Mouse (Mus musculus) limb, embryonic 11.5 days (tissue): ENCODE results near the gene Ppp4r3a. TPM values are rescaled to one million over a fixed set of nuclear protein-coding genes. Genes with fewer than 3 reads are reported as not detected.

Experiments
- ATAC-seq: fragments of 200-750 bp; cut with Nextera tagmentation; 2 replicates; pipeline ENCODE4 v1.8.0; 2017; ENCODE audit warnings: low read depth; ENCODE audit not compliant: insufficient number of reproducible peaks, low FRiP score, low TSS enrichment
- DNase-seq: peaks from one replicate; pipeline ENCODE4 v3.0.0-alpha.2; 2015; ENCODE audit warnings: low spot score
- H3K27ac ChIP-seq: fragments of 300-500 bp; sonication (generic); replicated peaks from 2 replicates; pipeline ENCODE4 v1.5.1; 2014; ENCODE audit warnings: low read depth, mild to moderate bottlenecking, low read length
- H3K27me3 ChIP-seq: fragments of 300-500 bp; sonication (generic); 2 replicates; pipeline ENCODE4 v1.6.1; 2014; ENCODE audit warnings: mild to moderate bottlenecking, low read length, mixed read lengths; ENCODE audit not compliant: control insufficient read depth, insufficient read depth
- H3K36me3 ChIP-seq: fragments of 300-500 bp; sonication (generic); 2 replicates; pipeline ENCODE4 v1.6.1; 2014; ENCODE audit warnings: mild to moderate bottlenecking, low read length, moderate library complexity, mixed read lengths; ENCODE audit not compliant: control insufficient read depth, insufficient read depth
- H3K4me1 ChIP-seq: fragments of 300-500 bp; sonication (generic); 2 replicates; pipeline ENCODE4 v1.6.1; 2014; ENCODE audit warnings: low read length, mixed read lengths; ENCODE audit not compliant: control insufficient read depth, insufficient read depth
- H3K4me2 ChIP-seq: fragments of 300-500 bp; sonication (generic); 2 replicates; pipeline ENCODE4 v1.6.1; 2014; ENCODE audit warnings: low read depth, mild to moderate bottlenecking, moderate library complexity; ENCODE audit not compliant: severe bottlenecking
- H3K4me3 ChIP-seq: fragments of 300-500 bp; sonication (generic); 2 replicates; pipeline ENCODE4 v1.5.1; 2014; ENCODE audit warnings: low read depth, low read length
- H3K9ac ChIP-seq: fragments of 300-500 bp; sonication (generic); 2 replicates; pipeline ENCODE4 v1.6.1; 2014; ENCODE audit warnings: mild to moderate bottlenecking, low read length
- H3K9me3 ChIP-seq: fragments of 300-500 bp; sonication (generic); 2 replicates; pipeline ENCODE4 v1.6.1; 2016; ENCODE audit warnings: low read length; ENCODE audit not compliant: control insufficient read depth
- WGBS: fragments of 180-500 bp; shearing (Covaris S2); extraction: QIAGEN DNeasy Blood & Tissue Kit; methylation state at CpG from one replicate; pipeline ENCODE4 v1.1.7; 2014; 5-methylcytosine and 5-hydroxymethylcytosine counted together
- polyA plus RNA-seq: library from polyadenylated mRNA; unstranded; fragments of >200 nt; fragmentation: Nextera tagmentation; extraction: Ambion mirVana; gene quantifications from 2 replicates; pipeline ENCODE4 v1.2.1, GENCODE M21; 2014

Ppp4r3a gene
- polyA plus RNA-seq, 1 experiment from 2014 or later, result 60.9 TPM

DNA sequence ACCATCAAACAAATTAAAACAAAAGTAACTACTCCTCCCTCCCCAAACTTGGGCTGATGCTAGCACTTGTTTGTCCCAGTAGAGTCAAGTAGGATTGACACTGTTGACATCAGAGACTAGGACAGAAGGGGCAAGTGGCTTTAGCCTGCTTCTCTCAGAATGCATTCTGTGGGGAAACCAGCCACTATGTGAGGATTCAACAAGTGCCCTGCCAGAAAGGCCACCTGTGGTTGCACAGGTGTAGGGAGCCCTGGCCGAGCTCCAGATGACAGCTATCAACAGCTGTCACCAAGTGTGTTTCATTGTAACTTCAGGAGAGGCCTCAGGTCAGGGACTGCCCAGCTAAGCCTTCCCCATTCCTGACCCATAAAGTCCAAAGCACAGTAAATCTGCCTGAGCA, 6.5 kb upstream of the Ppp4r3a start:
- WGBS, result 81% methylated on average over 1 of the region's 1 CpGs
- Histone ChIP-seq H3K27me3 (no peaks in the 10 kb centered on the region), H3K36me3 (no peaks in the 10 kb centered on the region), H3K9me3 (no peaks in the 10 kb centered on the region), H3K27ac (no peak overlapping the region), H3K4me1 (no peaks in the 10 kb centered on the region), H3K9ac (no peak overlapping the region), H3K4me2 (no peak overlapping the region), H3K4me3 (no peak overlapping the region)
- DNase-seq (no peak), ATAC-seq (no peak)

DNA sequence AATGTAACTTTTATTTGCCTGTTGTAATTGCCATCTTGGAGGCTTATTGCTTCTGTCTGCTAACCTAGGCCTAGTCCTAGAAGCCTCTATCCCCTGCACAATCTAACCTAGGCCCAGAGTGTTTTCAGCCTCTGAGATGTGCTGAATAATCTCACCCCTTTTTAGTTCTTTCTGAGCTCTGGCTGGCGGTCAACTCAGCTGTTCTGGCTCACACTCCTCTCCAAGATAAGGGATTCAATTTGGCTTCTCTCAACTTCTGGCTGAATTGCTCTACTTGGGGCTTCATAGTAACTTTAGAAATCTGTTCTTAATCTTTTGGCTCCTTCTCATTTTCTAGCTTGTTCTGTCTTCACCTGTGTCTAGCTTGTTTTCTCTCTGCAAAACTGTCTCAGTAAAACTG, 3.9 kb upstream of the Ppp4r3a start:
- no peak for DNase-seq
- Histone ChIP-seq H3K27ac (no peak overlapping the region), H3K4me3 (no peak overlapping the region), H3K9me3 (no peaks in the 10 kb centered on the region), H3K27me3 (no peaks in the 10 kb centered on the region), H3K9ac (no peak overlapping the region), H3K36me3 (no peaks in the 10 kb centered on the region), H3K4me1 (no peaks in the 10 kb centered on the region; the same call in 1 of the 2 replicates), H3K4me2 (no peak overlapping the region)
- ATAC-seq, result no peak
- 77% methylated on average over 1 of the region's 1 CpGs for WGBS

DNA sequence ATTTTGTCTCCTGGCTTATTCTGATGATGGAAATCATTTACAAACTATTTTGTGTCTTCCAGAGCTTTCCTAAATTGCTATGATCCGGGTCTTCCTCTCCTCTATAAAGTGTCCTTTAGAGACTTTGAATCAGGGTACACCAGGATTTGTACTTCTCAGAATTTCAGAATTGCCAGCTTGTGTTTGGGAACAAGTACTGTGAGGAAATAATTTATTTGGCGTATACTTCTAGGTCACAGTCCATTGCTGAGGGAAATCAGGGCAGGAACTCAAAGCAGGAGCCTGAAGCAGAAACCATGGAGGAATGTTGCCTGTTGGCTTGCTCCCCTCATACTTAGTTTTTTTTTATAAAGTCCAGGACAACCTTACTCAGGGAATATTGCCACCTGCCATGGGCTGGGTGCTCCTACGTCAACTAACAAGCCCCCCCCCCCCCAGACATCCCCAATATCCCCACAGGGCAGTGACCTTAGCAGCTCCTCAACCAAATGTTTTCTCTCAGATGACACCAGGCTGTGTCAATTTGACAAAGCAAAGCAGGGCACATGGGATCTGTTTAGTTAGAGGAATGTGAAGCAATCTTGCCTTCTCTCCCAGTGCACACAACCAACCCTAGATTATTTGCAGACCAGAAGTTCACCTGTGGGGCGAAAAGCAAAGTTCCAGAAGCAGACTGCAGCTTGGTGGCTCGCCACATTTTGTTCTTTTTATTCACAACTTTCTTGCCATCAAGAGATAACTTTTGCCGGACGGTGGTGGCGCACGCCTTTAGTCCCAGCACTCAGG, 1.6 kb upstream of the Ppp4r3a start:
- no peak for DNase-seq
- Histone ChIP-seq H3K27me3 (no peaks in the 10 kb centered on the region), H3K9ac (no peak overlapping the region), H3K27ac (no peak overlapping the region), H3K9me3 (no peaks in the 10 kb centered on the region), H3K4me2 (no peak overlapping the region), H3K36me3 (no peaks in the 10 kb centered on the region), H3K4me3 (no peak overlapping the region), H3K4me1 (peaks cover 5% of the 10 kb centered on the region; the same call in 1 of the 2 replicates)
- no peak for ATAC-seq
- 90% methylated on average over 9 of the region's 9 CpGs for WGBS

DNA sequence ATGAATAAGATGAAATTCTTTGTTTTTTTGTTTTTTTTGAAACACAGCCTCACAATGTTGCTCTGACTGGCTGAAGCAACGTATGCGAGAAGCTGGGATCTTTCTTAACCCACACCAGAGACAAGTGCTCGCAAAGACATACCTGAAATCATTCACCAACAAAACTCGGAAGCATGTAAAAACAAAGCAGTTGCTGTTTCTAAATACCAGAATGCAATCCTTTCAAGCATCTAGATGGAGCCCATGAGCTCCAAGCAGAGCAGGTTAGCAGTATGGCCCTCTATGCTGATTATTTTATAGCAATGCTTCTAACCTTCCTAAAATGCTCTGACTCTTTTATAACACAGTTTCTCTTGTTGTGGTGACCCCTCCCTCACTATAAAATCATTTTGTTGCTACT, 735 bp upstream of the Ppp4r3a start:
- H3K9ac ChIP-seq, result peak overlapping the region; percentile 98
- 24% methylated on average over 4 of the region's 4 CpGs for WGBS
- peak overlapping the region; percentile 57 for H3K4me2 ChIP-seq
- H3K27ac ChIP-seq, result no peak overlapping the region
- no peaks in the 10 kb centered on the region for H3K9me3 ChIP-seq
- no peak for ATAC-seq
- H3K4me3 ChIP-seq, result peak overlapping the region; percentile 96
- H3K27me3 ChIP-seq, result no peaks in the 10 kb centered on the region
- H3K36me3 ChIP-seq, result no peaks in the 10 kb centered on the region
- DNase-seq, result no peak
- peaks cover 5% of the 10 kb centered on the region; the same call in 1 of the 2 replicates for H3K4me1 ChIP-seq

GRCm38 (mm10) chr12:101083839-101084195, 315 bp upstream of the Ppp4r3a start:
- H3K27ac ChIP-seq, result peak overlapping the region; percentile 99
- H3K27me3 ChIP-seq, result no peaks in the 10 kb centered on the region
- H3K36me3 ChIP-seq, result no peaks in the 10 kb centered on the region
- WGBS, result 0% methylated on average over 23 of the region's 23 CpGs
- peak overlapping the region; percentile 57 for H3K4me2 ChIP-seq
- DNase-seq (no peak), ATAC-seq (no peak; the same call in 1 of the 2 replicates)
- peak overlapping the region; percentile 98 for H3K9ac ChIP-seq
- H3K4me1 ChIP-seq, result peaks cover 5% of the 10 kb centered on the region; the same call in 1 of the 2 replicates
- H3K4me3 ChIP-seq, result peak overlapping the region; percentile 96
- no peaks in the 10 kb centered on the region for H3K9me3 ChIP-seq

GRCm38 (mm10) chr12:101082296-101083075, 1.0 kb downstream of the Ppp4r3a start:
- H3K9ac ChIP-seq, result peak overlapping the region; percentile 98
- peak; percentile 54 for DNase-seq
- peak overlapping the region; percentile 96 for H3K4me3 ChIP-seq
- peaks cover 5% of the 10 kb centered on the region; the same call in 1 of the 2 replicates for H3K4me1 ChIP-seq
- peak overlapping the region; percentile 82 for H3K4me2 ChIP-seq
- no peaks in the 10 kb centered on the region for H3K9me3 ChIP-seq
- peak overlapping the region; percentile 99 for H3K27ac ChIP-seq
- ATAC-seq, result peak; percentile 11; the same call in 1 of the 2 replicates
- H3K27me3 ChIP-seq, result no peaks in the 10 kb centered on the region
- H3K36me3 ChIP-seq, result peaks cover 2% of the 10 kb centered on the region; the same call in 1 of the 2 replicates
- WGBS, result under 1% methylated on average over 62 of the region's 69 CpGs

GRCm38 (mm10) chr12:101077955-101078354, 5.5 kb downstream of the Ppp4r3a start:
- no peak overlapping the region for H3K4me2 ChIP-seq
- ATAC-seq (no peak), DNase-seq (no peak)
- H3K27ac ChIP-seq, result no peak overlapping the region
- no peaks in the 10 kb centered on the region for H3K27me3 ChIP-seq
- peaks cover 2% of the 10 kb centered on the region; the same call in 1 of the 2 replicates for H3K36me3 ChIP-seq
- no peak overlapping the region for H3K4me3 ChIP-seq
- H3K4me1 ChIP-seq, result 0 out of 2 replicates have a peak, but pooled peaks cover 5% of the 10 kb centered on the region
- H3K9ac ChIP-seq, result no peak overlapping the region
- no peaks in the 10 kb centered on the region for H3K9me3 ChIP-seq

- 96% methylated on average over 3 of the region's 3 CpGs for WGBS
Observed at GRCm38 (mm10) chr12:101075433-101075832, 8.1 kb downstream of the Ppp4r3a start.

More at GRCm38 (mm10) chr12:101075433-101075832, 8.1 kb downstream of the Ppp4r3a start:
- Histone ChIP-seq H3K4me1 (no peaks in the 10 kb centered on the region), H3K4me2 (no peak overlapping the region), H3K9me3 (no peaks in the 10 kb centered on the region), H3K27me3 (no peaks in the 10 kb centered on the region), H3K9ac (no peak overlapping the region), H3K4me3 (no peak overlapping the region), H3K27ac (no peak overlapping the region), H3K36me3 (peaks cover 2% of the 10 kb centered on the region; the same call in 1 of the 2 replicates)
- no peak for ATAC-seq
- no peak for DNase-seq
